In genomic region chr16:50374611-50375010, GRCm38 (mm10) we compare ENCODE assay signal across 8 mouse cellular contexts. TPM values are rescaled to one million over a fixed set of nuclear protein-coding genes. Genes with fewer than 3 reads are reported as not detected.
DNase-seq lines count a peak whose midpoint lies in the region; ATAC-seq and TF ChIP-seq lines count a peak whose summit lies in the region.
"Had no signal": no experiment of that assay in that cellular context is flagged by ENCODE, and none has a peak within 500 bp of the region (broad histone marks: within the 10 kb centered on the region; RNA-seq: fewer than 3 reads in every experiment).

No protein-coding gene starts in this region.

- H3K4me2 ChIP-seq in forebrain, embryonic 11.5 days (ENCODE audit: low read depth, low read length, severe bottlenecking) = no peak overlapping the region
- H3K4me2 ChIP-seq: liver, embryonic 15.5 days had no signal

- no peaks in the 10 kb centered on the region for H3K27me3 ChIP-seq in ES-Bruce4 (ENCODE audit: control insufficient read depth, insufficient read depth, low read length, poor library complexity, severe bottlenecking)
- no peaks in the 10 kb centered on the region for H3K27me3 ChIP-seq in forebrain, embryonic 11.5 days (ENCODE audit: control insufficient read depth, insufficient read depth, low read length)
- H3K27me3 ChIP-seq: liver, embryonic 15.5 days had no signal

- H3K36me3 ChIP-seq in ES-Bruce4 (ENCODE audit: control insufficient read depth, insufficient read depth, low read length, poor library complexity, severe bottlenecking) = no peaks in the 10 kb centered on the region
- H3K36me3 ChIP-seq in forebrain, embryonic 11.5 days (ENCODE audit: control insufficient read depth, insufficient read depth, low read length) = no peaks in the 10 kb centered on the region
- H3K36me3 ChIP-seq: liver, embryonic 15.5 days had no signal

- no peak overlapping the region for H3K9ac ChIP-seq in ES-Bruce4 (ENCODE audit: low read depth, poor library complexity, severe bottlenecking)
- H3K9ac ChIP-seq in forebrain, embryonic 11.5 days (ENCODE audit: low read length) = no peak overlapping the region
- H3K9ac ChIP-seq: liver, embryonic 15.5 days had no signal

- peak; percentile 46 for DNase-seq in layer of hippocampus, adult 11-12 months (ENCODE audit: low spot score)
- DNase-seq in layer of hippocampus, postnatal 36 days = no peak
- peak; percentile 68 for DNase-seq in ZHBTc4 (ENCODE audit: low read depth, low spot score)
- peak; percentile 49 for DNase-seq in kidney, postnatal 14 days
- DNase-seq in skeletal muscle tissue, adult 2 months (ENCODE audit: low read depth, low spot score) = peak; percentile 9
- no peak for DNase-seq in forebrain, embryonic 11.5 days (ENCODE audit: low spot score)

- no peak overlapping the region for H3K27ac ChIP-seq in ES-Bruce4 (ENCODE audit: insufficient read depth, low read length)
- H3K27ac ChIP-seq in forebrain, embryonic 11.5 days (ENCODE audit: low read depth, low read length) = no peak overlapping the region
- H3K27ac ChIP-seq: liver, embryonic 15.5 days had no signal

- H3K4me3 ChIP-seq in ES-Bruce4 (ENCODE audit: low read depth, low read length) = no peak overlapping the region
- H3K4me3 ChIP-seq in forebrain, embryonic 11.5 days (ENCODE audit: low read depth, low read length) = no peak overlapping the region
- H3K4me3 ChIP-seq: liver, embryonic 15.5 days had no signal

- TF ChIP-seq POLR2A in ES-Bruce4 (IDR thresholded peaks at IDR 0.05; ENCODE audit: insufficient read depth, low read length) = no peak

- WGBS in forebrain, embryonic 11.5 days = 88% methylated on average over 3 of the region's 3 CpGs

- TF ChIP-seq CTCF in ES-Bruce4 (IDR thresholded peaks at IDR 0.05; ENCODE audit: low read depth, low read length) = peak; percentile 32

- TF ChIP-seq EP300 in ES-Bruce4 (IDR thresholded peaks at IDR 0.05; ENCODE audit: insufficient read depth, low read depth, low read length) = no peak

- H3K4me1 ChIP-seq in ES-Bruce4 (ENCODE audit: control insufficient read depth, insufficient read depth, low read length) = no peaks in the 10 kb centered on the region
- H3K4me1 ChIP-seq in forebrain, embryonic 11.5 days (replicated peaks; ENCODE audit: control insufficient read depth, insufficient read depth, low read length) = no peaks in the 10 kb centered on the region

- no peaks in the 10 kb centered on the region for H3K9me3 ChIP-seq in ES-Bruce4 (replicated peaks; ENCODE audit: control insufficient read depth, insufficient read depth, low read length, poor library complexity, severe bottlenecking)
- no peaks in the 10 kb centered on the region for H3K9me3 ChIP-seq in forebrain, embryonic 11.5 days (ENCODE audit: control insufficient read depth, low read length)
- H3K9me3 ChIP-seq: liver, embryonic 15.5 days had no signal

- ATAC-seq in forebrain, embryonic 11.5 days (replicated peaks; ENCODE audit: low FRiP score) = no peak

RNA-seq across cellular contexts. Expression of gene Bbx, which starts 57.6 kb away (rescaled TPM):
- total RNA-seq in layer of hippocampus, postnatal 36 days (2021) = 10 to 100 TPM; 25.5 to 27.5 TPM
- polyA plus RNA-seq in ES-Bruce4 (2011; ENCODE audit: insufficient read depth, insufficient read length, low read depth, missing spikeins) = 107 and 116 TPM in 2 replicates
- polyA plus RNA-seq in forebrain, embryonic 11.5 days (2014; fragmentation: Nextera tagmentation; extraction: Ambion mirVana) = 30.1 and 38.0 TPM in 2 replicates

Comparison
In these comparisons a context has a peak if more than half of its experiments do, and no peak if none do; other contexts are left out.
1. DNase-seq: peak in layer of hippocampus, adult 11-12 months (single experiment), ZHBTc4 (single experiment), kidney, postnatal 14 days (single experiment) and skeletal muscle tissue, adult 2 months (single experiment); none in layer of hippocampus, postnatal 36 days (0 of 2) and forebrain, embryonic 11.5 days (single experiment).